Comparison of ENCODE assay signal across 10 mouse cellular contexts in the genomic region with DNA sequence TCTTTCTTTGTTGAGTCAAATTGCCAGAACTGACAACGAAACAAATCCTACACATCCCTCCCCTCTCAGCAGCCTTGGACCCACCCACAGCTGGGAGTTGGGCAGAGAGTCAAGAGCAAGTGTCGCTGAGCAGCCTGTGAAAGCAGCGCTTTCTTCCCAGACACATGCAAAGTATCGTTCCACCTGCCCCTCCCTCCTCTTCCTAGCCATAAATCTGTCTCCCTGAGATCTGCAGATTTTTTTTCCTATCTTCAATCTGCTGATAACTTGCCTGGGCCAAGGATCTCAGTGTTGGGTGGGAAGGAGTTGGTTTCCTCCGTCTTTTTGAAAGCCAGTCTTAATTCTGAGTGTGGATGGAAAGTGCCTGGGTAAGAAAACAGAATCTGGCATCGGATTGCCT.
A peak's percentile ranks its signal among the peaks of the same experiment; 100 is the strongest.
DNase-seq lines count a peak whose midpoint lies in the region; ATAC-seq lines count a peak whose summit lies in the region.
"Had no signal": no experiment of that assay in that cellular context is flagged by ENCODE, and none has a peak within 500 bp of the region (broad histone marks: within the 10 kb centered on the region; RNA-seq: fewer than 3 reads in every experiment).

No protein-coding gene starts in this region.

- no peaks in the 10 kb centered on the region for H3K27me3 ChIP-seq in heart, embryonic 16.5 days (ENCODE audit: control insufficient read depth, insufficient read depth, low read length)
- H3K27me3 ChIP-seq: embryonic facial prominence, embryonic 13.5 days; limb, embryonic 15.5 days had no signal

- H3K4me2 ChIP-seq in heart, embryonic 16.5 days (ENCODE audit: low read depth, low read length): no peak overlapping the region; the same call in 1 of the 2 replicates
- H3K4me2 ChIP-seq: embryonic facial prominence, embryonic 13.5 days; limb, embryonic 15.5 days had no signal

- peak; percentile 73; the same call in 1 of the 2 replicates for ATAC-seq in heart, embryonic 16.5 days (replicated peaks; ENCODE audit: extremely low read depth, insufficient read depth, low FRiP score)
- no peak for ATAC-seq in monocyte, adult 5-6 weeks (replicated peaks; ENCODE audit: insufficient number of reproducible peaks, low FRiP score, low TSS enrichment, poor library complexity, severe bottlenecking)

- no peak for DNase-seq in heart, postnatal 25 days (ENCODE audit: low spot score)
- peak; percentile 57 for DNase-seq in urinary bladder, postnatal 14 days (ENCODE audit: low spot score)
- no peak for DNase-seq in urinary bladder, postnatal 36 days (ENCODE audit: low spot score in 2 of 2)
- DNase-seq in left cerebral cortex, postnatal 10 days (ENCODE audit: extremely low spot score in 1 of 2, low spot score in 2 of 2): peak; percentile 73 to 81
- DNase-seq in MN1 (ENCODE audit: low spot score): no peak
- no peak for DNase-seq in cerebellum, adult 9-11 months

- peaks cover 23% of the 10 kb centered on the region for H3K4me1 ChIP-seq in heart, embryonic 16.5 days (ENCODE audit: control insufficient read depth, insufficient read depth, low read length)

- intact Hi-C loops in heart, postnatal 25 days (cut with DNase I): no loop called here
- intact Hi-C loops in left cerebral cortex, postnatal 10 days (cut with DNase I): no loop called here

- WGBS in heart, embryonic 16.5 days: 38% methylated on average over 6 of the region's 6 CpGs

- H3K36me3 ChIP-seq in heart, embryonic 16.5 days (ENCODE audit: control insufficient read depth, insufficient read depth): 0 out of 2 replicates have a peak, but pooled peaks cover 2% of the 10 kb centered on the region

- H3K27ac ChIP-seq in heart, embryonic 16.5 days (ENCODE audit: low read length): peak overlapping the region; percentile 46; the same call in 1 of the 2 replicates
- H3K27ac ChIP-seq: embryonic facial prominence, embryonic 13.5 days had no signal

- H3K9me3 ChIP-seq in heart, embryonic 16.5 days (replicated peaks; ENCODE audit: control insufficient read depth, low read length): no peaks in the 10 kb centered on the region
- H3K9me3 ChIP-seq: embryonic facial prominence, embryonic 13.5 days; limb, embryonic 15.5 days had no signal

- H3K4me3 ChIP-seq in heart, embryonic 16.5 days (ENCODE audit: low read length): no peak overlapping the region
- H3K4me3 ChIP-seq: embryonic facial prominence, embryonic 13.5 days; limb, embryonic 15.5 days had no signal

- H3K9ac ChIP-seq in heart, embryonic 16.5 days (ENCODE audit: low read length): no peak overlapping the region
- H3K9ac ChIP-seq: embryonic facial prominence, embryonic 13.5 days; limb, embryonic 15.5 days had no signal

Comparison
In these comparisons a context has a peak if more than half of its experiments do, and no peak if none do; other contexts are left out.
1. DNase-seq: peak in urinary bladder, postnatal 14 days (single experiment) and left cerebral cortex, postnatal 10 days (2 of 2); none in heart, postnatal 25 days (single experiment), urinary bladder, postnatal 36 days (0 of 2), MN1 (single experiment) and cerebellum, adult 9-11 months (single experiment).